Mouse (Mus musculus): ENCODE data around the gene Ppp1r32.

DNA sequence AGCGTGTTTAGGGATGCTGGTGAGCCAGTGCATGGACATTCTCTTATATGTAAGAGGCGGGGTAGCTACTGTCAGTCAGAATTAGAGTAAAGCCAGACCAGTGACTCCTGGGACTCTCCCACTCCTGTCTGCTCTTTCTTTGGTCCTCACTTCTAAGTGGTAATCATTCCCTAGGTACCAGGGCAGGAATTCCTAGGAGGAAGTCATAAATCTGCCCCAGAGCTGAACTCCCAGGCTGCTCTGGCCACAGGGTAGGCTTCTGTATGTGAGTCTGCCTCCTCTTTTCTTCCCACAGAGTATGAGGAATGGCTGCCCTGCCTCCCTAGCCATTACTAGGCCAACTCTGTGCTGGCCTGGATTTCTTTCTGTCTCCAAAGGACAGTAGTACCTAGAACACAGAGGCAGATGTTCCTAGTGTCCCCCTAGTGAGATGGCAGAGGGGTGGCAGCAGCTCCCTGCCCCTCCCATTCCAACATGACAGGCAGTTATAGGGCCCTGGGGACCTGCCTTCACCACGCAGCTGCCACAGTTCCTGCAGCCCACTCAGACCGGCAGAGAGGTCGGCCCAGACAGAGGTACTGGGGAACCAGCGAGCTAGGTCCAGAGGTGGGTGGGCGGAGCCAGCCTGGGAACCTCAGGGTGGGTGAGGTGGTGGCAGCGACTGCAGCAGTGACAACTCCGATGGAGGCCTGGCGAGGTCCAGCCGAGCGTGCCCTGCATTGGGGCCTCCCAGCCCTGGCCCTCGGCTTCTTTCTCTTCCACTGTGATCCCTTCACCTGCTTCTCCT is 57.1 kb downstream of the Ppp1r32 start:
- TF ChIP-seq CTCF (IDR thresholded peaks at IDR 0.05; ENCODE audit: insufficient read depth, low read length) (no peak), POLR2A (IDR thresholded peaks at IDR 0.05; ENCODE audit: borderline replicate concordance, extremely low read depth, low read depth, low read length) (no peak)
